Mouse (Mus musculus): ENCODE data around the gene Fblim1.
A peak's percentile ranks its signal among the peaks of the same experiment; 100 is the strongest.

DNA sequence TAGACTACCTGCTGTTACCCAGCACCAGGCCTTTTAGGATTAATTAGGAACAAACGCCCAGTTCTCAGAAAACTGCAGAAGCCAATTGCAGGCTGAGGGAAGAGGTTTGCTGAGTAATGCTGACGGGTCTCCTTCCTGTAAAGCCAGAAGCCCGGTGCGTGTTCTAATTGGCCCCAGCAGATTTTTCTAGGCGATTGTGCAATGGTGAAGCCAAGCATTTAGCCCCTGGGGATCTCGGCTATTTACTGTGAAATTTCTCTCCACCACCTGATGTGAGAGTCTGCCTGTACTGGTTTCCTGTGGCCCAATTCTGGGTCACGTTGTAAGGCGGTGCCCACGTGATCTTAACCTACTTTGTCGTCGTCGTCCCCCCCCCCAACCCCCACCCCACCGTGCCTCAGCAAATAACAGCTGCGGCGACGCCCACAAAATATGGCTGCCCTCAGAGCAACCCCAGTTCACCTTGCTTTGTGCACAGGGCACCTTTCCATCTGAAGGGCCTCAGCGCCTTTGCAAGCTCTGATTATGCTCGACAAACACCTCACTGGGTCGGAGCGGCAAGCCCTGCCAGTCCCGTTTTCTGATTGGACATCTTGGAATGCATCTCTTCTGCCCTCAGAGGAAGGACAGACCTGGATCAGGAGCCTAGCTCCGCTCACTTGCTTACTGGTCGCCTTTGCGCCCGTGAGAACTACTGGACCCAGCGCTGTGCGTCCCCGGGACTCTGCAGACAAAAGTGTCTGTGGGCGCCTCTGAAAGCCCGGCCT lies 46.6 kb downstream of the Fblim1 start:
- TF ChIP-seq CTCF (IDR thresholded peaks at IDR 0.05; ENCODE audit: low read depth) (no peak), EP300 (IDR thresholded peaks at IDR 0.05; ENCODE audit: low read depth) (peak; percentile 21; the same call in 1 of the 2 replicates)

Measured in heart, postnatal 0 days (tissue).